Mouse (Mus musculus): ENCODE data around the gene Xab2.

DNA sequence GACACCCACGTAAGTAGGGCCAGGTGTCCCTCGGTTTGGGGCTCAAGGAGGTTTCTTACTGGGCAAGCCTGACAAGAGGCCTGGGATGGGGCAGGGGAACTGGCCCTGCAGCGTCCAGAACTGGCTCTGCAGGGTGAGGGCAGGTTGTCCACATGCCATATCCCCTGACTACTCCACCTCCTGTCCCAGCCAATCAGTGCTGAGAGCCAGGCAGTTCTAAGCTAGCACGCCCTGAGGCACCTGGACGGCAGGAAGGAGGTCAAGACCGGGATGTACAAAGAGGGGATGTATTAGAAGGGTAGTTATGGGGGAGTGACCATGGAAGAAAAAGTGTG, 11.3 kb downstream of the Xab2 start:
- TF ChIP-seq POLR2A (IDR thresholded peaks at IDR 0.05; ENCODE audit: borderline replicate concordance, insufficient read depth, low read length) (no peak), CTCF (IDR thresholded peaks at IDR 0.05; ENCODE audit: borderline replicate concordance, insufficient read depth, low read depth, low read length) (no peak)
